Mouse (Mus musculus) cerebellum, adult 2 months (tissue): ENCODE measurements at regions not wholly inside any gene's neighbourhood (a gene's known extent, or its start where the extent isn't known, plus 50 kb on each side); places are given as distances from the start of the nearest gene placed in this dataset.

ENCODE experiments used
- CTCF ChIP-seq: fragments of 200-500 bp; IDR thresholded peaks from 2 replicates; pipeline ENCODE4 v1.5.1; 2011; ENCODE audit warnings: low read depth, mild to moderate bottlenecking, control low read depth, low read length, moderate library complexity, borderline replicate concordance; ENCODE audit not compliant: insufficient read depth
- POLR2A ChIP-seq: fragments of 200-500 bp; IDR thresholded peaks from 2 replicates; pipeline ENCODE4 v1.6.1; 2011; ENCODE audit warnings: low read length, control low read depth, borderline replicate concordance; ENCODE audit not compliant: insufficient read depth

GRCm38 (mm10) chr11:63391478-63391877 lies 262.7 kb downstream of the Pmp22 start:
- TF ChIP-seq CTCF (no peak), POLR2A (no peak)
